Mouse (Mus musculus) hindbrain, postnatal 0 days (tissue): Measurements from ENCODE around the gene Fads6. TPM values are rescaled to one million over a fixed set of nuclear protein-coding genes. Genes with fewer than 3 reads are reported as not detected.
A peak's percentile ranks its signal among the peaks of the same experiment; 100 is the strongest.

ENCODE experiments used
- ATAC-seq: fragments of 200-750 bp; cut with Nextera tagmentation; 2 replicates; pipeline ENCODE4 v1.8.0; 2017; ENCODE audit warnings: mild to moderate bottlenecking, moderate TSS enrichment, moderate library complexity
- DNase-seq: peaks from one replicate; pipeline ENCODE4 v3.0.0-alpha.2; 2015; ENCODE audit warnings: low spot score
- H3K27ac ChIP-seq: fragments of 300-500 bp; sonication (generic); 2 replicates; pipeline ENCODE4 v1.5.1; 2014; ENCODE audit warnings: mild to moderate bottlenecking
- H3K27me3 ChIP-seq: fragments of 300-500 bp; sonication (generic); 2 replicates; pipeline ENCODE4 v1.6.1; 2014; ENCODE audit warnings: low read length, mixed read lengths; ENCODE audit not compliant: insufficient read depth
- H3K36me3 ChIP-seq: fragments of 300-500 bp; sonication (generic); 2 replicates; pipeline ENCODE4 v1.6.1; 2014; ENCODE audit warnings: low read length, mixed read lengths; ENCODE audit not compliant: insufficient read depth
- H3K4me1 ChIP-seq: fragments of 300-500 bp; sonication (generic); 2 replicates; pipeline ENCODE4 v1.6.1; 2014; ENCODE audit warnings: antibody characterized with exemption, low read length, mixed read lengths; ENCODE audit not compliant: insufficient read depth
- H3K4me2 ChIP-seq: fragments of 300-500 bp; sonication (generic); 2 replicates; pipeline ENCODE4 v1.6.1; 2014; ENCODE audit warnings: low read depth, mild to moderate bottlenecking, low read length, moderate library complexity, mixed read lengths
- H3K4me3 ChIP-seq: fragments of 300-500 bp; sonication (generic); 2 replicates; pipeline ENCODE4 v1.5.1; 2014; ENCODE audit warnings: low read length
- H3K9ac ChIP-seq: fragments of 300-500 bp; sonication (generic); replicated peaks from 2 replicates; pipeline ENCODE4 v1.6.1; 2014; ENCODE audit warnings: mild to moderate bottlenecking, low read length, moderate library complexity, mixed read lengths
- H3K9me3 ChIP-seq: fragments of 300-500 bp; sonication (generic); 2 replicates; pipeline ENCODE4 v1.6.1; 2016; ENCODE audit warnings: low read length, mixed read lengths
- CTCF ChIP-seq: IDR thresholded peaks from 2 replicates; pipeline ENCODE4 v1.5.1; 2016; ENCODE audit warnings: antibody characterized with exemption, control low read depth, low read depth
- WGBS: fragments of 180-500 bp; shearing (Covaris S2); extraction: QIAGEN DNeasy Blood & Tissue Kit; methylation state at CpG from one replicate; pipeline ENCODE4 v1.1.7; 2014; 5-methylcytosine and 5-hydroxymethylcytosine counted together
- polyA plus RNA-seq: library from polyadenylated mRNA; unstranded; fragments of >200 nt; fragmentation: Nextera tagmentation; extraction: Ambion mirVana; gene quantifications from 2 replicates; pipeline ENCODE4 v1.2.1, GENCODE M21; 2015
- total RNA-seq: library from RNA; depleted of rRNA; stranded (reverse); fragments of >200 nt; gene quantifications from 2 replicates; pipeline ENCODE4 v1.2.3, GENCODE M21; 2014

The Fads6 gene
- total and polyA plus RNA-seq, 2 experiments from 2014 or later, result 1.8 to 10.8 TPM

- Histone ChIP-seq H3K9me3 (no peaks in the 10 kb centered on the region), H3K27me3 (peaks cover 2% of the 10 kb centered on the region; the same call in 1 of the 2 replicates), H3K27ac (no peak overlapping the region), H3K4me2 (no peak overlapping the region), H3K36me3 (peaks cover 3% of the 10 kb centered on the region), H3K4me3 (no peak overlapping the region), H3K4me1 (peaks cover 10% of the 10 kb centered on the region), H3K9ac (no peak overlapping the region)
- TF ChIP-seq CTCF, result no peak
- ATAC-seq, result no peak
- 89% methylated on average over 7 of the region's 7 CpGs for WGBS
- no peak for DNase-seq
These were observed 23.3 kb downstream of the Fads6 start for GRCm38 (mm10) chr11:115274178-115274577.

- 70% methylated on average over 7 of the region's 7 CpGs for WGBS
- Histone ChIP-seq H3K27me3 (peaks cover 5% of the 10 kb centered on the region; the same call in 1 of the 2 replicates), H3K4me2 (no peak overlapping the region), H3K27ac (no peak overlapping the region), H3K4me1 (peaks cover 10% of the 10 kb centered on the region), H3K9me3 (no peaks in the 10 kb centered on the region), H3K9ac (no peak overlapping the region), H3K36me3 (peaks cover 6% of the 10 kb centered on the region), H3K4me3 (no peak overlapping the region)
- DNase-seq, result no peak
- no peak for ATAC-seq
- no peak for TF ChIP-seq CTCF
These were observed 23.7 kb downstream of the Fads6 start for GRCm38 (mm10) chr11:115273735-115274134.

- no peak overlapping the region for H3K4me2 ChIP-seq
- DNase-seq, result no peak
- ATAC-seq, result no peak
- TF ChIP-seq CTCF, result no peak
- 64% methylated on average over 10 of the region's 10 CpGs for WGBS
- peaks cover 10% of the 10 kb centered on the region for H3K4me1 ChIP-seq
- H3K9ac ChIP-seq, result no peak overlapping the region
- no peaks in the 10 kb centered on the region for H3K9me3 ChIP-seq
- H3K27ac ChIP-seq, result no peak overlapping the region
- H3K27me3 ChIP-seq, result peaks cover 12% of the 10 kb centered on the region
- no peak overlapping the region for H3K4me3 ChIP-seq
- H3K36me3 ChIP-seq, result peaks cover 13% of the 10 kb centered on the region
These were observed 24.5 kb downstream of the Fads6 start for GRCm38 (mm10) chr11:115272894-115273498.

- TF ChIP-seq CTCF, result no peak
- Histone ChIP-seq H3K36me3 (peaks cover 13% of the 10 kb centered on the region), H3K9ac (no peak overlapping the region), H3K27me3 (peaks cover 28% of the 10 kb centered on the region), H3K27ac (no peak overlapping the region), H3K4me3 (no peak overlapping the region), H3K4me1 (peaks cover 17% of the 10 kb centered on the region; the same call in 1 of the 2 replicates), H3K4me2 (no peak overlapping the region), H3K9me3 (no peaks in the 10 kb centered on the region)
- no peak for ATAC-seq
- 70% methylated on average over 10 of the region's 10 CpGs for WGBS
- no peak for DNase-seq
These were observed 26.0 kb downstream of the Fads6 start for GRCm38 (mm10) chr11:115271481-115271880.

- Histone ChIP-seq H3K4me1 (peaks cover 18% of the 10 kb centered on the region; the same call in 1 of the 2 replicates), H3K36me3 (peaks cover 13% of the 10 kb centered on the region), H3K4me2 (no peak overlapping the region), H3K9me3 (no peaks in the 10 kb centered on the region), H3K9ac (no peak overlapping the region), H3K4me3 (no peak overlapping the region), H3K27me3 (peaks cover 32% of the 10 kb centered on the region), H3K27ac (no peak overlapping the region)
- no peak for ATAC-seq
- DNase-seq, result no peak
- TF ChIP-seq CTCF, result no peak
- 79% methylated on average over 9 of the region's 9 CpGs for WGBS
These were observed 26.4 kb downstream of the Fads6 start for GRCm38 (mm10) chr11:115271052-115271451.

- peak; percentile 97 for TF ChIP-seq CTCF
- peak; percentile 91 for DNase-seq
- Histone ChIP-seq H3K27me3 (peaks cover 39% of the 10 kb centered on the region), H3K4me1 (peaks cover 11% of the 10 kb centered on the region; the same call in 1 of the 2 replicates), H3K4me2 (no peak overlapping the region), H3K9ac (no peak overlapping the region), H3K9me3 (no peaks in the 10 kb centered on the region), H3K36me3 (peaks cover 13% of the 10 kb centered on the region), H3K4me3 (no peak overlapping the region), H3K27ac (no peak overlapping the region)
- ATAC-seq, result peak; percentile 47; the same call in 1 of the 2 replicates
- 29% methylated on average over 19 of the region's 19 CpGs for WGBS
These were observed 27.2 kb downstream of the Fads6 start for GRCm38 (mm10) chr11:115270148-115270861.
